Mouse (Mus musculus) hindbrain, embryonic 14.5 days (tissue): ENCODE results near the gene Frem2. TPM values are rescaled to one million over a fixed set of nuclear protein-coding genes. Genes with fewer than 3 reads are reported as not detected.

Source experiments
- ATAC-seq: fragments of 200-750 bp; cut with Nextera tagmentation; 2 replicates; pipeline ENCODE4 v1.8.0; 2017; ENCODE audit warnings: moderate number of reproducible peaks, mild to moderate bottlenecking, moderate TSS enrichment, moderate library complexity; ENCODE audit not compliant: low FRiP score
- DNase-seq: peaks from one replicate; pipeline ENCODE4 v3.0.0-alpha.2; 2015; ENCODE audit warnings: low spot score
- H3K27ac ChIP-seq: fragments of 300-500 bp; sonication (generic); 2 replicates; pipeline ENCODE4 v1.5.1; 2014; ENCODE audit warnings: mild to moderate bottlenecking, moderate library complexity
- H3K27me3 ChIP-seq: fragments of 300-500 bp; sonication (generic); 2 replicates; pipeline ENCODE4 v1.6.1; 2014; ENCODE audit warnings: mild to moderate bottlenecking, low read length, mixed read lengths; ENCODE audit not compliant: control insufficient read depth, insufficient read depth
- H3K36me3 ChIP-seq: fragments of 300-500 bp; sonication (generic); replicated peaks from 2 replicates; pipeline ENCODE4 v1.6.1; 2014; ENCODE audit not compliant: control insufficient read depth, insufficient read depth
- H3K4me1 ChIP-seq: fragments of 300-500 bp; sonication (generic); replicated peaks from 2 replicates; pipeline ENCODE4 v1.6.1; 2014; ENCODE audit warnings: antibody characterized with exemption, low read length, mixed read lengths; ENCODE audit not compliant: control insufficient read depth, insufficient read depth
- H3K4me2 ChIP-seq: fragments of 300-500 bp; sonication (generic); replicated peaks from 2 replicates; pipeline ENCODE4 v1.6.1; 2014; ENCODE audit warnings: mild to moderate bottlenecking, moderate library complexity
- H3K4me3 ChIP-seq: fragments of 300-500 bp; sonication (generic); replicated peaks from 2 replicates; pipeline ENCODE4 v1.5.1; 2014; ENCODE audit warnings: mild to moderate bottlenecking, low read length
- H3K9ac ChIP-seq: fragments of 300-500 bp; sonication (generic); 2 replicates; pipeline ENCODE4 v1.6.1; 2014
- H3K9me3 ChIP-seq: fragments of 300-500 bp; sonication (generic); 2 replicates; pipeline ENCODE4 v1.6.1; 2016; ENCODE audit warnings: low read length; ENCODE audit not compliant: control insufficient read depth
- WGBS: fragments of 180-500 bp; shearing (Covaris S2); extraction: QIAGEN DNeasy Blood & Tissue Kit; methylation state at CpG from one replicate; pipeline ENCODE4 v1.1.7; 2014; 5-methylcytosine and 5-hydroxymethylcytosine counted together
- polyA plus RNA-seq: library from polyadenylated mRNA; unstranded; fragments of >200 nt; fragmentation: Nextera tagmentation; extraction: Ambion mirVana; gene quantifications from 2 replicates; pipeline ENCODE4 v1.2.1, GENCODE M21; 2014

The Frem2 gene
- polyA plus RNA-seq, 1 experiment from 2014 or later: 2.7 TPM

DNA sequence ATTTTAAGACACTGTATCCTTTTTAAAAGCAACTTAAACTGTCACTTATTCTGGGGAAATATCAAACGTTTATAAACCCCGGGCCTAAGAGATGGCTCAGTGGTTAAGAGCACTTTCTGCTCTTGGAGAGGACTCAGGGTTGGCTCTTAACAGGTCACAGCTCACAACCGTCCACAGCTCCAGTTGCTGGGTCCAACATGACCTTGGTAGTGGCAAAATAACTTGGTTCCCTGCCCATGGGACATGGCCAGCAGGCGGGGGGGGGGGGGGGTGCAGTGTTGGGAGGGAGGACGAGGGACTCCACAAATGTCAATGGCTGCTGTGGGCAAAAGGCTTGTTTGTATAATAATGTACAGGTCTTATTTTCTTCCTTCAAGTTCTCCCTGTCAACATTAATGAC lies 189.8 kb downstream of the Frem2 start:
- no peak for ATAC-seq
- no peak for DNase-seq
- Histone ChIP-seq H3K4me1 (peaks cover 34% of the 10 kb centered on the region), H3K36me3 (peaks cover 30% of the 10 kb centered on the region), H3K27ac (no peak overlapping the region), H3K4me3 (no peak overlapping the region), H3K9ac (no peak overlapping the region), H3K27me3 (no peaks in the 10 kb centered on the region), H3K4me2 (no peak overlapping the region), H3K9me3 (no peaks in the 10 kb centered on the region)
- WGBS: 85% methylated on average over 5 of the region's 5 CpGs

DNA sequence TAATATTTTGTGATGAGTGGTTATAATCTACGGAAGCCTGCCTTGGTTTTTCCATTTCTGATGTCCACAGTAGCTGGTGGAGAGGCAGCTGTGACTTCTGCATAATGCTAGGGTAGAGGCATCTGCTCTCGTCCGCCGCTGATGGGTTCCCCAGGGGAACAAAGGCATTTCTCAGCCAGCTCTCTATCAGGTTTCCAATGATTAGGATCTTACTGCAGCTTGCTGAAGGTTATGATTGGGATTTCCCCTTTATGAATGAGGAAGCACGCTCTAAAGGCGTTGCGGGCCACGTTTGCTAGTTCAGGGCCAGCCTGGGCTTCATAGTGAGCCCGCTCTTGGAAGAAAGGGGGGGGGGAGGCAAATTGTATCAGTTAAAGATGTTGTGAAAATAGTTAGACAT lies 190.7 kb downstream of the Frem2 start:
- Histone ChIP-seq H3K4me3 (peak overlapping the region; percentile 9), H3K27ac (no peak overlapping the region), H3K4me2 (peak overlapping the region; percentile 97), H3K9ac (0 out of 2 replicates have a peak overlapping the region, but pooled peaks have one; percentile 36), H3K27me3 (no peaks in the 10 kb centered on the region), H3K36me3 (peaks cover 22% of the 10 kb centered on the region), H3K4me1 (peaks cover 39% of the 10 kb centered on the region), H3K9me3 (no peaks in the 10 kb centered on the region)
- WGBS: 57% methylated on average over 9 of the region's 9 CpGs
- DNase-seq (no peak), ATAC-seq (no peak)

DNA sequence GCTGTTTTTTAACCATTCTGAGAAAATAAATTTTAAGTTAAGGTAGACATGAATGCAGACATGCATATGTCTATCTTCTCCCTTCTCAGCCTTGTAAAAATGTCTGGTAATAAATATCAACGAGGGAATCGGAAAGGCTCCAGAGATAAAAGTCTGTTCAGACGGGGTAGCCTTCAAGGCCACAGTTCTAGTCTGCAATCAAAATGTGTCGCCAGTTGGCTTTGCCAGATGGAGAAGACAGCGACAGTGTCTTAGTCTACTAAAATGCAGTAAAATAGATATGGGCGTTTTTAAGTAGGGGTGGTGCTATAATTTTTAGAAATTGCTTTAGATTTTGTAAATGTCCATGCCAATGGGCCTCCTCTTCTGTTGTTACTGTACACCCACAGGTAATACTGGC lies 191.8 kb downstream of the Frem2 start:
- Histone ChIP-seq H3K4me3 (peak overlapping the region; percentile 92), H3K4me1 (peaks cover 39% of the 10 kb centered on the region), H3K9me3 (no peaks in the 10 kb centered on the region), H3K27ac (no peak overlapping the region), H3K9ac (peak overlapping the region; percentile 47), H3K4me2 (peak overlapping the region; percentile 97), H3K36me3 (peaks cover 16% of the 10 kb centered on the region), H3K27me3 (no peaks in the 10 kb centered on the region)
- WGBS: 66% methylated on average over 6 of the region's 6 CpGs
- DNase-seq (no peak), ATAC-seq (no peak)

DNA sequence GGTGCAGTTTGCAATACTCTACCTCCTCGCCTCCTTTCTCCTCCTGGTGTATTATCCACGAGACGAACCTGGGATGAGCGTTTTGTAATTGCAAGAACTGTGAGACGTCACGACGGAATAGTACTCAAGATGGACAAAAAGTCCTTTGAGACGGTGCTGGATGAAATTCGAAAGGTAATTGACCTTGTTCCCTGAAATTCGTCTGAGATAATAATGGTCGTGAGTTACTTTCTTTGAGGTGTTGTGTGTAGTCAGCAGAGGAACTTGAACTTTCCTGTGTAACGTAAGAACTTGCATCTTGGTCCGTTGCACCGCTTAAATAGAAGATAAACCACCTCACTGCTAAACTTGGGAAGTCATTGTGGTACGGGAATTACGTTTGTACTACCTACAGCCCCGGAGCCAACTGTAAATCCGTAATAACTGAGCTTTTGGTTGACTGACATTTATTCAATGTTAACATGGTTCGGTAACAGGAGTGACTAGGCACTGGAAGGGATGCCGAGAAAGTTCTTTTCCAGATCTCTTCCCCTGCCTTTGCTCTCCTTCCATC lies 192.9 kb downstream of the Frem2 start:
- H3K27ac ChIP-seq: peak overlapping the region; percentile 87
- peak overlapping the region; percentile 97 for H3K4me2 ChIP-seq
- peaks cover 17% of the 10 kb centered on the region for H3K36me3 ChIP-seq
- DNase-seq (no peak), ATAC-seq (no peak)
- peaks cover 39% of the 10 kb centered on the region for H3K4me1 ChIP-seq
- WGBS: under 1% methylated on average over 20 of the region's 20 CpGs
- H3K9me3 ChIP-seq: no peaks in the 10 kb centered on the region
- H3K27me3 ChIP-seq: no peaks in the 10 kb centered on the region
- H3K9ac ChIP-seq: peak overlapping the region; percentile 82
- H3K4me3 ChIP-seq: peak overlapping the region; percentile 92

Other genes with a start within 250 kb of the Frem2 start
- 8.9 and 10.0 TPM in 2 replicates for gene Nhlrc3, start 194.0 kb downstream of the Frem2 start, polyA plus RNA-seq
- gene Proser1, start 193.7 kb downstream of the Frem2 start, polyA plus RNA-seq: 15.0 and 15.9 TPM in 2 replicates
- not detected in 2 replicates for gene Stoml3, start 168.7 kb downstream of the Frem2 start, polyA plus RNA-seq
- gene Gm10985, start 187.7 kb upstream of the Frem2 start, polyA plus RNA-seq: not detected in 2 replicates
- 82.5 and 89.4 TPM in 2 replicates for gene Ufm1, start 206.5 kb upstream of the Frem2 start, polyA plus RNA-seq